Mouse (Mus musculus): ENCODE data around the gene Zcchc10. TPM values are rescaled to one million over a fixed set of nuclear protein-coding genes. Genes with fewer than 3 reads are reported as not detected.
"Not testable (repeated sequence)": the region's sequence is repeated elsewhere in the genome, so short reads cannot be mapped to it uniquely, and the experiment has no call there.

Zcchc10 gene
- total RNA-seq, 2 experiments from 2014 or later, result 4.0 to 19.3 TPM

DNA sequence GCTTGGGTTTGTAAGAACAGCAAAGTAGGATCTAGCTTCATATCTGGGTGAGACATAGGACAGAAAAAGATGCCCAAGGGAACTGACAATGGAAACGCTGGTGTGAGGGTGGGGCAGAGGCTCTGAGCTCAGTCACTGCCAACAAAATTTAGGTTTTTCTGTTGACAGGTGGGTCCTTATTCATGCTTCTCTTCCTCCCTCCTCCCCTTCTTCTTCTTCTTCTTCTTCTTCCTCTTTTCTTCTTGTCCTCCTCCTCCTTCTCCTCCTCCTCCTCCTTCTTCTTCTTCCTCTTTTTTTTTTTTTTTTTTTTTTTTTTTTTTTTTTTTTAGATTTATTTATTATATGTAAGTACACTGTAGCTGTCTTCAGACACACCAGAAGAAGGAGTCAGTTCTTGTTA is 11.7 kb upstream of the Zcchc10 start:
- not testable (repeated sequence) for ATAC-seq (replicated peaks; ENCODE audit: low FRiP score, poor library complexity, severe bottlenecking)

DNA sequence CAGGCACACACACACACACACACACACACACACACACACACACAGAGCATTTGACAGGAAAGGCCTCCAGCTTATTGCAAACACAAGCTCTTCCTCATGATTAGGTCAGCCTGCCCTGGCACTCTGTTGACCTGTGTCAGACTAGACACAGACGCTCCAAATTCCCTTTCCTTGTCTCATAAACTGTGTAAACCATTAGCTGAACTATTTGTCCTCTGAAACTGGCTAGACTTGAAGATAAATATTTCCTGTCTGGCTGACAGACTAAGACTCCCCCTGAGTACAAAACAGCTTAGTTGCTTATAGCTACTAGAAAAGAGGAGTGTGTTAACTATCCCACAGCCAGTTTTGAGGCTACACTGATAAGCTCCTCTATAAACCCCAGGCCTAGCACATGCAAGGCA is 9.7 kb upstream of the Zcchc10 start:
- no peak for ATAC-seq (replicated peaks; ENCODE audit: low FRiP score, poor library complexity, severe bottlenecking)

DNA sequence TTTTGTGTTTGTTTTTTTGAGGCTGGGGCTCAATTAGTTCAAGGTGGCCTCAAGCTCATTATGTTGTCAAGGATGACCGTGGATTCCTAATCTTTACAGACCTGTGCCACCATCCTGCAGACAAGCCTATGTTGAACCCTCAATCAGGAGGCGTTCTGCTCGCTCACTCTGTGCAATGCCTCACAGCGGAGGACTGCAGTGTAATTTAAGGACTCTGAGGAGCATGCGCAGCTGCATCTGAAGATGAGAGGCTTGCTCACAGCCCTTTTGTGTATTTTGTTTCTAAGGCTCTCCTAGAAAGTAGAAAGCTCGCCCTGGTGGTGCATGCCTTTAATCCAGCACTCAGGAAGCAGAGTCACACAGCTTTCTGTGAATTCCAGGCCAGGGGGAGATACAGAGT is 7.5 kb upstream of the Zcchc10 start:
- no peak for ATAC-seq (replicated peaks; ENCODE audit: low FRiP score, poor library complexity, severe bottlenecking)

DNA sequence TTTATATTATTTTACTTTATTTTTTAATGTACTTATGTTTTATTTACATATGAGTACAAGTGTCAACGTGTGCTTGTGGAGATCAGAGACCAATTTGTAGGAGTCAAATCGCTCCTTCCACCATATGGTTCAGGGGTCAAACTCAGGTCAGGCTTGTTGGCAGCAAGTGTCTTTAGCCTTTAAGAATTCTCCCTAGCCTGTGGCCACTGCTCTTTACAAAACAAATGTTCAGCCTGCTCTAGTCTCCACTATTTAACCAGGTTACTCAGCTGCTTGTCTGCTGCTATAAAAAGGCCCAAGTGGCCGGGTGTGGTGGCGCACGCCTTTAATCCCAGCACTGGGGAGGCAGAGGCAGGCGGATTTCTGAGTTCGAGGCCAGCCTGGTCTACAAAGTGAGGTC is 6.4 kb upstream of the Zcchc10 start:
- no peak for ATAC-seq (replicated peaks; ENCODE audit: low FRiP score, poor library complexity, severe bottlenecking)

DNA sequence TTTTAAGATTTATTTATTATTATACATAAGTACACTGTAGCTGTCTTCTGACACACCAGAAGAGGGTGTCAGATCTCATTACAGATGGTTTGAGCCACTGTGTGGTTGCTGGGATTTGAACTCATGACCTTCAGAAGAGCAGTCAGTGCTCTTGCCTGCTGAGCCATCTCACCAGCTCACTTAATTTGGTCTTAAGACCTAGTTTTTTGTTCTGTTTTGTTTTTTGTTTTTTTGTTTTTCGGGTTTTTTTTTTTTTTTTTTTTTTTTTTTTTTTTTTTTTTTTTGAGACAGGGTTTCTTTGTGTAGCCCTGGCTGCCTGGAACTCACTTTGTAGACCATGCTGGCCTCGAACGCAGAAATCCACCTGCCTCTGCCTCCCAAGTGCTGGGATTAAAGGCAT is 5.9 kb upstream of the Zcchc10 start:
- not testable (repeated sequence) for ATAC-seq (replicated peaks; ENCODE audit: low FRiP score, poor library complexity, severe bottlenecking)

DNA sequence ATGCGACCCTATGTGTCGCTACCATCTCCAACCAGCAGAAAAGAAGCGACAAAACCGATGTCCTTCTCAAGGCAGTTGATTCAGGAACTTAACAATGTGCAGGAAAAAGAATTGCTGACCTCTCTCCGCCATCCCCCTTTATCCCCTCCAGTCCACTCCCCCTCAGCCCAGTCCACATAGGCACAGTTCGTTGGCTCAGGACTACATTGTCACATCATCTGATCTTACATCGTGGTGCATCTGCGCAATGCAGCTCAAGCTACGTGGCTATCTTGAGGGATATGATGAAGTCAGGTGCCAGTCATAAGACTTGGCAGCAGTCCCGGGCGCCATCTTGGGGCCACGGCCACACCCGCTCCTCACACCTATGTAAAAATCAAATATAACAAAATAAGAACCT is 4.6 kb upstream of the Zcchc10 start:
- ATAC-seq (replicated peaks; ENCODE audit: low FRiP score, poor library complexity, severe bottlenecking), result not testable (repeated sequence)

DNA sequence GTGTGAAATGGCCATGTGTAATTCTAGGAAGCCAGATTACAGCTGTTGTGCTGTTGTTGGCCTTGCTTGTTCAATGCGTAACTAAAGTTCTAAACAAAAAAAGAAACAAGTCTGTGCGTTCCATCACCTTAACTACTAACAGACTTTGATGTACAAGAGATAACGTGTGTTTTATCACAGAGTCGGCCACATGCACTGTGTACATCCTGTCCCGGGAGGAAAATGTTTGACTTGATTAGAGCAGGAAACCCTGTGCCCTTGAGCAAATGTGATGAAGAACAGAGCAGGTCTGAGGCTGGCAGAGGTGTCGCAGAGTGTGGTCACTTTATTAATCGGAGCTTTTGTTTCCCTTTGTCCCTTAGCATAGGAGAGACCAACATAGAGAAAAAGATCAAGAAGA is 5.8 kb downstream of the Zcchc10 start:
- ATAC-seq (replicated peaks; ENCODE audit: low FRiP score, poor library complexity, severe bottlenecking), result no peak

DNA sequence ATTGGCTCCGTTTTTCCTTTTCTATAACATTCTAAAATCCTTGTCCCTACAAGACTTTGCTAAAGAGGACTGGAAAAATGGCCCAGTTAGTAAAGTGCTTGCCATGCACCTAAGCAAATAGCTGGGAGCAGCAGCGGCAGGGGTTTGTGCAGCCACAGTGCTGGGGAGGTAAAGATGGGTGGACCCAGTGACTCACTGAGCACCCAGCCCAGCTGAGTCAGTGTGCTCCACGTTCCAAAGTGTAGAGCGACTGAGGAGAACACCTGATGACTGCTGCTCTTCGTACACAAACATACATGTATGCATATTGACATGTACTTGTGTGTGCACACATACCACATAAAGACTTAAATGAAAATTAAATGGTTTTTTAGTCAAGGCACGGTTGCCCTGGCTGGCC is 6.6 kb downstream of the Zcchc10 start:
- no peak for ATAC-seq (replicated peaks; ENCODE audit: low FRiP score, poor library complexity, severe bottlenecking)

DNA sequence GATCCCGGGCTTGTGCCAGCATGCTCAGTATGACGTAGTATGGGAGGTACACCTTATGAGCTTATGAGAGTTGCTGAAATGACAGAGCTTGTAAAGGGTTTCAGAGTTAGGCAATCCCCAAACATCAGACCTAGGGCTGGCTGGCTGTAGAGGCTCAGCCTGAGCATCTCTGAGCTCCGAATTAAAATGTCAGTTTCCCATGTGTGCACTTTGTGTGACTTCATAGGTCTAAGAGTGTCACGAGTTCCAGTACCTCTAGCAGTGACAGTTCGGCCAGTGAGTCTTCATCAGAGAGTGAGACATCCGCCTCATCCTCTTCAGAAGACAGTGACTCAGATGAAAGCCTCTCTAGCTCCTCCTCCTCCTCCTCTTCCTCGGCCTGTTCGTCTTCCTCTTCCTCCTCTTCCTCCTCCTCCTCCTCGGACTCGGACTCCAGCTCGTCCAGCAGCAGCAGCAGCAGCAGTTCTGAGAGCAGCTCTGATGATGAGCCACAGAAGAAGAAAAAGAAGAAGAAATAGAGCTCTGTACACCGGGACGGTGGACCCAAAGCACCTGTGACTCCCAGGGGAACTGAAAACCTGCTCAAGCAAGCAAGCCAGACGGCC is 7.7 kb downstream of the Zcchc10 start:
- ATAC-seq (replicated peaks; ENCODE audit: low FRiP score, poor library complexity, severe bottlenecking), result no peak

DNA sequence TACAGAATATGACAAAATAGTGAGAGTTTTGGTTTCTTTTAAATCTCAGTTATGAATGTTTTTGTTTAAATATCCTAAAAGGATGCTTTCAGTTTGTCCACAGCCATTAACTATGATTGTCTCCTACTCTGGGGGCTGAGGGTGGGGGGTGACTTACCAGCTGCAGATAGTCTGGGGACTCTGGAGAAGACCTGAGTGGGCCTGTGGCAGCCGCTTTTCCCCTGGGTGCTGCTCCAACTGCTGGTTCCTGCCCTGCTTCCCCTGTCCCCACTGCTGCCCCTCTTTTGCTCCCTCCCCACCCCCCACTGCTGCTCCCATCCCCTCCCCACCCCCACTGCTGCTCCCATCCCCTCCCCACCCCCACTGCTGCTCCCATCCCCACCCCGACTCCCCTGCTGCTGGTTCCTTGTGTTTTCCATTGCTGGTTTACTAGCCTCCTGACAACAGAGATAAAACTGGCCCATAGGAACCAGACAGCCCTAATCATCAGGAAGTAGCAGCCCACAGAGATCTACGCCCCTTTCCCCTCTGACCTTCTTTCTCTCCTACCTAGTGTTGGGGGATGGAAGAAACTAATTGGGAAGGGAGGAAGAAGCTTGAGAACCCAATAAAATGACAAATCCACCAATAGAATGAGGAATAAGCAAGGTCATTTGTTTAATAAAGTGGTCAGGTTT is 11.2 kb downstream of the Zcchc10 start:
- no peak for ATAC-seq (replicated peaks; ENCODE audit: low FRiP score, poor library complexity, severe bottlenecking)

DNA sequence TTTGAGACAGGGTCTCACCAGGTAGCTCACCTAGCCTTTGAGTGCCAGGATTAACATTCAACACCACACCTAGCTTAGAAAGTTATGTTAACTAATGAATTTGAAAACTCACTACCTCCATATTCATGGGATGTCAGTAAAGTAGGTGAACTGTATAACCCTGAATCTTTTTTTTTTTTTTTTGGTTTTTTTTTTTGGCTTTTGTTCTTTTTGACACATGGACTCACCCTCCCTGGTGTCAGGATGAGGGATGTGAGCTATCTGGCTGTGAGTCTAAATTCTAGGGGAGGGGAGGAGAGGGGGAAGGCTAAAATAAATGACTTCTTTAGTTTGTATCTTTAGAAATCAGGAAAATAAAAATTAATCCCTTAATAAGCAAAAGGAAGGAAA is 11.7 kb downstream of the Zcchc10 start:
- no peak for ATAC-seq (replicated peaks; ENCODE audit: low FRiP score, poor library complexity, severe bottlenecking)

DNA sequence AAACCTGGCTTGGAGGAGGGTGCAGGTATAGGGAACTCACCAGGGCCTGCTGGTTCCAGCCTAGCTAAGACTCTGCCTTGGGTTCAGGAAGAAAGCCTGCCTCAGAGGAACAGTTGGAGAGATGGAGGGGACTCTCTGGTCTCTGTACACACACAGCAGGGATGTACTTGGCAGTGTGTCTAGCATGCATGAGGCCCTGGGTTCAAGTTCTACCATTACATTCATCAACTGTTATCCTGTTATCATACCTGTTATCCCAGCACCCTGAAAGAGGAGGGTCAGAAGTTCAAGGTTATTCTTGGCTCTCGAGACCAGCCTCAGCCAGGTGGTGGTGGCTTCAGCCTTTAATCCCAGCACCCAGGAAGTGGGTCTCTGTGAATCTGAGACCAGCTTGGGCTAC is 12.4 kb downstream of the Zcchc10 start:
- ATAC-seq (replicated peaks; ENCODE audit: low FRiP score, poor library complexity, severe bottlenecking), result no peak

DNA sequence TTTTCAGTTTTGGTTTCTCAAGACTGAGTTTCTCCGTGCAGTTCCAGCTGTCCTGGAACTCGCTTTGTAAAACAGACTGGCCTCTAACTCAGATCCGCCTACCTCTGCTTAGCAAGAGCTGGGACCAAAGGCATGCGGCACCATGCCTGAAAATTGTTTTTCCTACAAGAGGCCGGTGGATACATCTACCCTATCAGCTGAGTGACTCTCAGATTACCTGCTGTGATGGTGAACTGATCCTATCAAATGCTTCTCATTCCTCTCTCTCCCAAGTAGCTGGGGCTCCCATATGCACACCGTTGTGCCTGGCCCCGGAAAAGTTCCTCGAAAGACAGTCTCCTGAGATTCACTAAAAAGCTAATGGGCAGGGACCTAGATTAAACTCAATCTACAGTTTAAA is 13.2 kb downstream of the Zcchc10 start:
- ATAC-seq (replicated peaks; ENCODE audit: low FRiP score, poor library complexity, severe bottlenecking), result no peak

DNA sequence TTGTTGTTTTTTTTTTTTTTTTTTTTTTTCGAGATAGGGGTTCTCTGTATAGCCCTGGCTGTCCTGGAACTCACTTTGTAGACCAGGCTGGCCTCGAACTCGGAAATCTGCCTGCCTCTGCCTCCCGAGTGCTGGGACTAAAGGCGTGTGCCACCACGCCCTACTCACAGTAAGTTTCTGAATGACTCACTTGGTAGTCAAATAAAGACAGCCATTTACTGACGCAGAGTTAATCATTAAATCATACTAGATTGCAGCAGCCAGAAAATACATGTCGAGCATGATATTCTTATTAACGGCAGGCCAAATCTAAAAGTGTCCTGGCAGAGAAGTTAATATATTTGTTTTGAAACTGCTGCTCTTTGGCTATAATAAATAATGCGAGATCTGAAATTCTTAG is 16.5 kb downstream of the Zcchc10 start:
- ATAC-seq (replicated peaks; ENCODE audit: low FRiP score, poor library complexity, severe bottlenecking), result not testable (repeated sequence)

DNA sequence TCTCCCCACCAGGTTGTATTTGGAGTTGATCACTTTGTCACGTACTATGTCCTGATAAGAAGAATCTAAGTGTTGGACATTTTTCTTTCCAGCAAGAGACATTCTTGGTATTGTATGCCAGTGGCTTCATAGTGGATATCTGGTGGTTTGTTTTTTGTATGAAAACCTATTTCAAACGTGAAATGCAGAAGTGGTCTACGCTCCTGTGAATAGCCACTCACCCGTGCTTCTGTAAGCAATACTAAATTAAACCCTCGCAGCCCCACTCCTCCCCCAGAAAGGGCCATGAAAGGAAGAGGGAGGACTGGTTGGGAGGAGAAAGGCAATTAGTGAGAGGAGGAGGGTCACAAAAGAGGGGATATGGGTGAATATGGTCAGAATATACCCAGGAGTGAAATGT is 18.2 kb downstream of the Zcchc10 start:
- no peak for ATAC-seq (replicated peaks; ENCODE audit: low FRiP score, poor library complexity, severe bottlenecking)

DNA sequence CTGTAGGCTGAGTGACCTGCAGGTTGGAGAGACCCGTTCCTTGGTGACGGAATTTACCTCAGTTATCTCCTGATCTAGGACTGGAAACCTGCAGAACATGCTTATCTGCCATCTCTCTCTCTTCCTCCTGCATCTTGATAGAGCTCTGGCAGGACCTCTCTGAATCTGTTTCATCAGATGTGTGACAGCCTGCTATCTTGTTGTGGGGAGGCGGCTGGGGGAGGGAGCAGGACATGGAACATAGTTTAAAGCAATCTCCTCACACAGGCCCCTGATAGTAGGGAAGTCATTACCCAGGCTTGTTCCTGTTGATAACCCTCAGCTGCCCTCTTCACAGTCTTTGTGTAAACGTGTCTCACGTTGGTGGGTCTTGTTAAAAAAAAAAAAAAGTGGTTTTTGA is 20.8 kb downstream of the Zcchc10 start:
- ATAC-seq (replicated peaks; ENCODE audit: low FRiP score, poor library complexity, severe bottlenecking), result no peak

DNA sequence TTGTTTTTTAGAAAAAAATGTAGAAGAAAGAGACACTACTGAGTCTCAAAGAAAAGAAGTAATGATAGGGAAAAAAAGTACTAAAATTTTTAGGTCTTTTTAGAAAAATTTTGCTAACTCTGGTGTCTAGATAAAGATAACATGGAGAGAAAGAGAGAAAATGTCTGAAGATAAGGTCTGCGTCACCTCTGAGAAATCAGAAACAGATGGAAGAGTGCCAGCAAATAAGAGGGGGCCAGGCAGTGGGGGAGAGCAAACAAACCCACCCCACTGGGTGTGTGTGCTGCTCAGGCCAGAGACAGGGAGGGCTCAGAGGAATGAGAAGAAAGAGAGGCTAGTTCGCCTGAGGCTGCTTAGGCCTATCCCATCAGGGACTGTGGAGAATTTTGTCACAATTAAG is 21.3 kb downstream of the Zcchc10 start:
- no peak for ATAC-seq (replicated peaks; ENCODE audit: low FRiP score, poor library complexity, severe bottlenecking)

DNA sequence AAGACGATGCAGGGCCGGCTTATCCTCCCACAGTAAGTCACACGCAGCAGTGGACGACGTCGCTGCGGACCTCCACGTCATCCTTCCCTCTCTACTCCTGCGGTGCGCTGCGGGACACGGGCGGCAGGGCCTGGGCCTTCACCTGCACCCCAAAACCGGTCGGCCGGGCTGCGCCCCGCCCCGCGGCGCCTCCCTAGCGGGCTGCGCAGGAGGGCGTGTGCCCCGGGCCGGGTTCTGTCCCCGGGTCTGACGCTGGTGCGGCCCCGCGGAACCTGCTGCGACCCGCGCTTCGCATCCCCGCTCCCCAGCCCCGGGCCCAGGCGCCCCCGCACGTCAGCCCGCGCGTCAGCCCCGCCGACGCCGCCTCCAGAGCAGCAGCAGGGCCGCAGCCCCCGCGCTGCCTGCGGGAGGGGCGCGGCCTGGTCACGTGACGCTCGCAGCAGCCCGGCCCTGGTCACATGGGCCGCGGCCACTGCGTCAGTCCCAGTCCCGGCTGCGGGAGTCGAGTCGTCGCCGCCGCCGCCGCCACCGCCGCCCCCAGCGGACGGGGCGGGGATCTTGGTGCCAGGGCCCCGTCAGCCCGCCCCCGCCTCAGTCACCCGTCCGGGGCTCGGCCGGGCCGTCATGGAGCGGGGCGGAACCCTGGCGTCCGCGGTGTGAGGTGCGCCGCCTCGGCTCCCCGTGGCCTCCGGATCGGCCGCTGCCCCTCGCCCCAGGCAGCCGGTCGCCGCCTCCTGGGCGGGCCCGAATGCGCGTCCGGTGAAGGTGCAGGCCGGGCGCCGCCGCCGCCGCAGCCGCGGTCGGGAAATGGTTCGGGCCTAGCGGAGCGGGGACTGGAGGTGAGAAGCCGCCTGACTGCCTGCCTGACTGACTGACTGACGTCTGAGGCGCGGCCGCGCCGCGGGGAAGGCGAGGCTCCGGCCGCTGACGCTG is 26.1 kb downstream of the Zcchc10 start, which contains the start of gene Aff4:
Gene Aff4 (plus strand): TSS at position 543 of the 933 bp plus-strand sequence.
- peak; percentile 88 for ATAC-seq (replicated peaks; ENCODE audit: low FRiP score, poor library complexity, severe bottlenecking)

DNA sequence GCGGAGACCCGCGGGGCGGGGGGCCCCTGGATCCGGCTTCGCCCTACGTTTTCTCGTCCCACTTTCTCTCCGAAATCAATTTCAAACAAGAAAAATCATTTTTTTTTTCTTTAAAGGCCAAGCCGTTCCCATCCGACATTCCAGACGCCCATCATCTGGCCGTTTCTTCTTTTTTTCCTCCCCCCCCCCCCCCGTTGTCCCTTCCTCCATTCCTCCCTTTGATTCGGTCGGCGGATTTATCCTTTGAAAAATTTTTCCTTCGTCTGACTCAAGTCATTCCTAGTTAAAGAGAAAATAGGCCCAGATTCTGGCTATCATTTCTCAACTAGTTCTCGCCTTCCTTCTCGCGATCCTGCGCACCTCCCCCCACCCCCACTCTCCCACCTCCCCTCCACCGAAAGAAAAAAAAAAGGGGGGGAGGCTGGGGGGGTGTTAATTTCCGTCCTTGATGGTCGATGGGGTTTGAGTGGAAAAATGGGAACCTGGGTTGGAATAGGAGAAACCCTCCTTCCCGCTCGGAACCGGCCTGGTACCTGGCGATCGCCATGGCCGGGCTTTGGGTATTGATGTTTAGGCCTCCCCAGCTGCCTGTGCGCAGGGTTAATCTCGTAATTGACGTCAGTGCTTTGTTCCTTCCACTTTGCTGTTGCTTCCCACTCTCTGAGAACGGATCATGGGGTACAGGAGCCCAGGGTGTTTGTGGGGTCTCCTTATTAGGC is 26.9 kb downstream of the Zcchc10 start:
- ATAC-seq (replicated peaks; ENCODE audit: low FRiP score, poor library complexity, severe bottlenecking), result no peak

DNA sequence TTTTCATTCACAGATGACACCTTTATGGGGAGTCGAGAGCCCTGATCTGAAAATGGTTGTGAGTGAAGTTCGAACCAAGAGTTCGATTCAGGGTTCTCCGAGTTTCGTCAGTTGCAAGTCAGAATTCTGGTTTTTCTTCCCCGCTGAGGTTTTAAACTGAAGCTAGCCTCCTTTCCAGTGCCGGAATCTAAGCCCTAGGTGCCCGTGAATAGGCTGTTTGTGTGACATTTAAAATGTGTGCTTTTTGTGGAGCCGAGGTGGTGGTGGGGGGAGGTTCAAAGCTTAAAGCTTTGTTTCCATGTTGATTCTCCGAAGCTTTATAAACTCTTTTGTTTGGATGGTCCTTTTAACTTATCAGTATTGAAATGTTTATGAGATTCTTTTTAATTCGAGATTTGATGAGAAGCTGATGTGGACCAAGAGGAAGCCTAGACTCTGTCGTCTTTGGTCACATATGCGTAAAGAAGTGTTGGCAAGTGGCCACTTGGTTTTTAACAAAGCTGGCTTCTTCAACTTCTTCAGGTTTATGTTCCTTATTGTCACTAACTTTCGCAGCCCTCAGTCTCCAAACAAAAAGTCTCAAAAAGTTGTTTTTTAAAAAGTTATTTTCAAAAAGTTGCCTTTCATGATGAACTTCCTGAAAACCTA is 27.6 kb downstream of the Zcchc10 start:
- no peak for ATAC-seq (replicated peaks; ENCODE audit: low FRiP score, poor library complexity, severe bottlenecking)
